Comparison of ENCODE assay signal across 17 mouse cellular contexts in the genomic region with DNA sequence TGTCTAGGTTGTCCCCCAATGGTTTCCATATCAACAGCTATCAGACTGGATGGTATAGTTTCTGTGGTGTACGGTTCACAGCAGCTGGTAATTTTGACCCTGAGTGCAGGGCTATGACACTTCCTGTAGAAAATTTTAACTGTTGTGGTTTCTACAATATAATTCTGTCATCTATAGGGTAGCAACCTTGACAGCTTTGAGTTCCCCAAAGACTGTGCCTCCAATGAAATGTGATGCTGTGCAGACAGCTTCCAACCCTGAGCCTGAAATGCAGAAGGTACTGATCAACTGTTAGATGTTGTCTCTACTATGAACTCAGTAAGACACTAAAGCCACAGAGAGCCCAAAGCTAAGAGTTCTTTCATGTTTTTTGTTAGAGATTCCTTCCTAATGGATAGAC.
"Had no signal": no experiment of that assay in that cellular context is flagged by ENCODE, and none has a peak within 500 bp of the region (broad histone marks: within the 10 kb centered on the region; RNA-seq: fewer than 3 reads in every experiment).

No protein-coding gene starts in this region.

- H3K4me1 ChIP-seq: stomach, embryonic 15.5 days had no signal

- H3K27me3 ChIP-seq: neural tube, embryonic 12.5 days; neural tube, embryonic 13.5 days; neural tube, embryonic 15.5 days; stomach, embryonic 15.5 days had no signal

- H3K9me3 ChIP-seq: neural tube, embryonic 12.5 days; neural tube, embryonic 13.5 days; neural tube, embryonic 15.5 days; stomach, embryonic 15.5 days had no signal

- H3K9ac ChIP-seq: neural tube, embryonic 12.5 days; neural tube, embryonic 13.5 days; neural tube, embryonic 15.5 days; stomach, embryonic 15.5 days had no signal

- H3K4me3 ChIP-seq: neural tube, embryonic 12.5 days; neural tube, embryonic 13.5 days; neural tube, embryonic 15.5 days; stomach, embryonic 15.5 days had no signal

- H3K27ac ChIP-seq: neural tube, embryonic 12.5 days; neural tube, embryonic 13.5 days; neural tube, embryonic 15.5 days; stomach, embryonic 15.5 days; stomach, postnatal 0 days had no signal

- DNase-seq: retina, postnatal 1 day; right cerebral cortex, adult 18-20 months; right cerebral cortex, postnatal 14 days; right cerebral cortex, postnatal 25 days; right cerebral cortex, postnatal 4 days; spleen, adult 18-20 months; thymus, adult 18-20 months; thymus, adult 2 months; thymus, postnatal 14 days; thymus, postnatal 25 days; thymus, postnatal 36 days; thymus, postnatal 4 days had no signal

- H3K4me2 ChIP-seq: neural tube, embryonic 12.5 days; neural tube, embryonic 13.5 days; neural tube, embryonic 15.5 days; stomach, embryonic 15.5 days had no signal

- H3K36me3 ChIP-seq: neural tube, embryonic 12.5 days; neural tube, embryonic 13.5 days; neural tube, embryonic 15.5 days; stomach, embryonic 15.5 days had no signal
